Mouse (Mus musculus) forebrain, embryonic 12.5 days (tissue): ENCODE data around the gene Tmem263. TPM values are rescaled to one million over a fixed set of nuclear protein-coding genes. Genes with fewer than 3 reads are reported as not detected.
A peak's percentile ranks its signal among the peaks of the same experiment; 100 is the strongest.

Source experiments
- ATAC-seq: fragments of 200-750 bp; cut with Nextera tagmentation; 2 replicates; pipeline ENCODE4 v1.8.0; 2017; ENCODE audit warnings: moderate TSS enrichment; ENCODE audit not compliant: low FRiP score
- H3K27ac ChIP-seq: fragments of 300-500 bp; sonication (generic); 2 replicates; pipeline ENCODE4 v1.5.1; 2016; ENCODE audit warnings: mild to moderate bottlenecking
- H3K27me3 ChIP-seq: fragments of 300-500 bp; sonication (generic); 2 replicates; pipeline ENCODE4 v1.6.1; 2016; ENCODE audit warnings: mild to moderate bottlenecking
- H3K36me3 ChIP-seq: fragments of 300-500 bp; sonication (generic); replicated peaks from 2 replicates; pipeline ENCODE4 v1.6.1; 2016; ENCODE audit warnings: mild to moderate bottlenecking
- H3K4me1 ChIP-seq: fragments of 300-500 bp; sonication (generic); 2 replicates; pipeline ENCODE4 v1.6.1; 2016
- H3K4me2 ChIP-seq: fragments of 300-500 bp; sonication (generic); 2 replicates; pipeline ENCODE4 v1.6.1; 2016; ENCODE audit warnings: mild to moderate bottlenecking, moderate library complexity
- H3K4me3 ChIP-seq: fragments of 300-500 bp; sonication (generic); replicated peaks from 2 replicates; pipeline ENCODE4 v1.5.1; 2016; ENCODE audit warnings: mild to moderate bottlenecking
- H3K9ac ChIP-seq: fragments of 300-500 bp; sonication (generic); 2 replicates; pipeline ENCODE4 v1.6.1; 2016; ENCODE audit warnings: mild to moderate bottlenecking
- H3K9me3 ChIP-seq: fragments of 300-500 bp; sonication (generic); 2 replicates; pipeline ENCODE4 v1.6.1; 2016
- WGBS: fragments of 180-500 bp; shearing (Covaris S2); methylation state at CpG from one replicate; pipeline ENCODE4 v1.1.7; 2016; 5-methylcytosine and 5-hydroxymethylcytosine counted together
- polyA plus RNA-seq: library from polyadenylated mRNA; unstranded; fragments of >200 nt; fragmentation: Nextera tagmentation; extraction: Ambion mirVana; gene quantifications from 2 replicates; pipeline ENCODE4 v1.2.1, GENCODE M21; 2016

Gene Tmem263
- 60.6 and 61.6 TPM in 2 replicates for polyA plus RNA-seq

DNA sequence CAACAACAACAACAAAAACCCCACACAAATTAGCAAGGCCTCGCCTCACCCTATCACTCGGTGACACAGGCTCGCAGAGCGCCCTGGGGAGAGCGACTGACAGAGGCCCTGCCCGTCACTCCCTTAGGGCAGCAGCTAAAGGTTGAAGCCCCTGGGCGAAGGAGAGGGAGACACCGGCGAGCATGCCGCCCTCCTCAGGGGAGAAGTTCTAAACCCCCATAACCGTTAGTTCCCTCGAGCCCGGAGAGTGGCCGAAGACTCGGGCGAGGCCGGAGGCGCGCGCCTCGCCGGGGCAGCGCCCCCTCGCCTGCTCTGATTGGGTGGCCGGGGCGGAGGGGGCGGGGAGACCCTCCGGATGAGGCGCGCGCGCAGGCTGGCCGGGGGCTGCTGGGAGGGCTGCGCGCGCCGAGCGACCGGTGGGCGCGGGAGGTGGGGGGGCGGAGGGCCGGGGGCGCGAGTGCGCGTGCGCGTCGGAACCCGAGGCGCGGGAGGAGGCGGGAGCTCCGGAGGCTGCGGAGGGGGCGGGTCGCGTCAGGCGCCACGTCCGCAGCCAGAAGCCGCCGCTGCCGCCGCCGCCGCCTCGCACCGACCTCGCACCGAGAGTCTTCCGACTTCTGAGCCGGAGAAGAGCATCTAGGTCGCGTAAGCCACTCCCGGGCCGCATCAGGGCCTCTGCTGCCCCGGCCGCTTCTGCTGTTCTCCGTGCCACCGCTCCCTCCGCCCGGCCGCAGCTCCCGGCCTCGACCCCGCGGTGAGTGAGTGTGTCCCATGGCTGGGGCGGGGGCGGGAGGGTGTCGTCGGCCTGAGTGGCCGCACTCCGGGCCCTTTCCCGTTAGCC is at the start of gene Tmem263, which contains the start of gene Fhl4:
Gene Tmem263, plus strand, starts transcription at position 381 of the 838 bp plus-strand sequence.
Gene Fhl4, minus strand, starts transcription at position 249 of the 838 bp plus-strand sequence.
- H3K4me1 ChIP-seq: peaks cover 16% of the 10 kb centered on the region
- H3K4me3 ChIP-seq: peak within 1 kb of the TSS; percentile 94
- peak; percentile 98 for ATAC-seq
- under 1% methylated on average over 71 of the region's 96 CpGs for WGBS
- peak within 1 kb of the TSS; percentile 88 for H3K27ac ChIP-seq
- no peaks in the 10 kb centered on the region for H3K27me3 ChIP-seq
- peak within 1 kb of the TSS; percentile 94 for H3K9ac ChIP-seq
- H3K9me3 ChIP-seq: no peaks in the 10 kb centered on the region
- no peaks in the 10 kb centered on the region for H3K36me3 ChIP-seq
- H3K4me2 ChIP-seq: peak within 1 kb of the TSS; percentile 72

DNA sequence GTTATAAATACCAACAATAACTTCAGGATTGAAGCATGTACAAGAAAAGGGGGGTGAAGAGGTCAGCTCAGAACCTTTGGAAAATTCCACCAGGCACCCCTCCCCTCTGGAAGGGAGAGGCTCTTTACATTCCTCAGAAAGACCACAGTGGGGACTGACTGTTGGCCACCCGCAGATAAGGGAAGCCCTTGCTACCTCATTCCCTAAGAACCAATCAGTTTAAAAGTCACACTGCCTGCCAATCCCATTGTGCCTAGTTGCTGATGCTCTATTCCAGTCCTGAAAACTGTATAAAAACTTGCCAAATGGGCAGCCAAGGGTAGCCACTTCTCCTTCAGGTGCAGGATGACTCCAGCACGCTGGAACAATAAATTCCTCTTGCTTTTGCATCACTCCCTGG is 47.6 kb upstream of the Tmem263 start:
- no peaks in the 10 kb centered on the region for H3K9me3 ChIP-seq
- WGBS: 92% methylated on average over 2 of the region's 2 CpGs
- H3K4me2 ChIP-seq: no peak overlapping the region
- no peak overlapping the region for H3K4me3 ChIP-seq
- H3K36me3 ChIP-seq: no peaks in the 10 kb centered on the region
- no peaks in the 10 kb centered on the region for H3K4me1 ChIP-seq
- H3K27me3 ChIP-seq: 0 out of 2 replicates have a peak, but pooled peaks cover 3% of the 10 kb centered on the region
- no peak for ATAC-seq
- H3K9ac ChIP-seq: no peak overlapping the region
- no peak overlapping the region for H3K27ac ChIP-seq

DNA sequence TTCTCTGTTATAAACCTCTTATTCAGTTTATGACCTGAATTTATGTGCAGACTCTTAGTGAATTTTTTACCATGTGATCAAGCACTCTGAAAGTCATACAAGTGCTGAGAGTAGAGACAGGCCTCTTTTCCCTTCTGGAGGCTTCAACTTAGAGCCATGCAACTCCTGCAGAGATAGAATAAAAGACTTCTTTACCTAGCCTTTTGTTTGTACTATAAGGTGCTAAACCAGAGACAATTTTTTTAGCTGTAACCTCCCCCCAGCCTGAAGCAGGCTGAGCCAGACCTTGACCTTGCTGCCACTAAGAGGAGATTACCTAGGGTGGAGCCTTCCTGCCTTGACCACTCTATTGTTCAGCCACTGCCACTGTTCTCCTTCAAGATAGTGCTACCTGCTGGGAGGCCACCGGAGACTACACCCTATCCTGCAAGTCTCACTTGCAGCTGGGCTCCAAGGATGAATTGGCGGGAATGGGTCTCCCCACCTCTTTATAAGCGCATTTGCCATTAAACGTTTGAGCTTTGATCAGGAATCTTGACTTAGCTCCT is 30.7 kb upstream of the Tmem263 start:
- H3K9me3 ChIP-seq: no peaks in the 10 kb centered on the region
- no peaks in the 10 kb centered on the region for H3K36me3 ChIP-seq
- H3K4me1 ChIP-seq: no peaks in the 10 kb centered on the region
- H3K9ac ChIP-seq: no peak overlapping the region
- H3K4me2 ChIP-seq: no peak overlapping the region
- 49% methylated on average over 4 of the region's 4 CpGs for WGBS
- no peak overlapping the region for H3K27ac ChIP-seq
- H3K4me3 ChIP-seq: no peak overlapping the region
- H3K27me3 ChIP-seq: no peaks in the 10 kb centered on the region
- no peak for ATAC-seq

DNA sequence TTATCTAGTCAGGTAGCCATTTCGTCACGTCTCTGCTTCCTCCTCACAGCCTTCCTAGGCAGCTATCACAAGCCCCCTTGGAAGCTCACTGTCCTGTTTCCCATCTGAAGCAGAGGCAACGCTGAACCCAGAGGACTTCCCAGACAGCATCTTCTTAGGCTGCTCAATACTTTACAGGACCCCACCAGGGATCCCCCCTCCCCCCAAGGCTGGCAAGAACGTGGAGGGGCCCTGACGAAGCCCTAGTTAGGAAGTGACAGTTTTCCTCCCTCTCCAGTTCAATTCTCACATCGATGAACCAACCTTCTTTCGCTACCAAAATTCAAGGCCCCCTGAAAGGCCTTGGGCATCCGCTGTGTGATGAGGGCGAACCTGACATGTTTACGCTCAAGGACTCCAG is 586 bp upstream of the Tmem263 start:
- no peaks in the 10 kb centered on the region for H3K27me3 ChIP-seq
- H3K36me3 ChIP-seq: no peaks in the 10 kb centered on the region
- peak; percentile 47; the same call in 1 of the 2 replicates for ATAC-seq
- H3K4me1 ChIP-seq: peaks cover 16% of the 10 kb centered on the region
- H3K9ac ChIP-seq: peak overlapping the region; percentile 94
- peak overlapping the region; percentile 72 for H3K4me2 ChIP-seq
- H3K4me3 ChIP-seq: peak overlapping the region; percentile 94
- H3K9me3 ChIP-seq: no peaks in the 10 kb centered on the region
- peak overlapping the region; percentile 88 for H3K27ac ChIP-seq
- WGBS: 1% methylated on average over 10 of the region's 10 CpGs

DNA sequence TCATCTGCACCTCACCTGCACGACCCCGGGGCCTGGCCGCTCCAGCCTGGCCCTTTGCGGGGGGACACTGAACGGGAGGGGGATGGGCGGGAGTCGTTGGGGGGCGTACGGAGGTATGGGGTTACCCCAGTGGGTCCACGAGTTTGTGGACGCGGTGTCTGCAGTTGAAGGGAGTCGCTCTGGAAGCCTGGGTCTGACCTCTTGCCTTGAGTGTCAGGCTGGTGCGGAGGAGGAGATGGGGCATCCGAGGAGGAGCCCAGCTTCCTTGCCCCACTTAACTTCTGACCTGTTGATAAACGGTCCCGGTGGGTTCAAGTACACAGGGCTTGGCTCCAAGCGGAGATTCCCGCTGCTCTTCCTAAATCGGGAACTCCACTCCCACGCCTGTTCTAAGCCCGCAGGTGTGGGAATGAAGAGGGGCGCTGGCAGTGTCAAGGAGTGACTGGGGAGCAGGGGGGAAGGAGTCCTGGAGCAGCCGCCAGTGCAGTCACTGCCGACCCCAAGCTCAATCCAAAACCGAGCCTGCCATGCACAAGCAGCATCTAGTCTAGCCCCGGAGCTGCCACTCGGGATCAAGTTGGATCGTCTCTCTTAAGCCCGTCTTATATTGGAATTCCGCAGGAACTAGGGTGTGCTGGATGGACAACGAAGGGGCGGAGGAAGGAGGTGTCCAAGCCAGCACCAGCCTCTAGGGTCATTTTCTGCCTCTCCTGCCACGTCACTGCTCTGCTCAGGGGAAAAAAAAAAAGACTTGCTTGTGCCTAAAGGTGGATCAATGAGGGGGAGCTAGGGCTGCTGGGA is 858 bp downstream of the Tmem263 start:
- Histone ChIP-seq H3K4me1 (peaks cover 16% of the 10 kb centered on the region), H3K27ac (peak overlapping the region; percentile 88), H3K4me2 (peak overlapping the region; percentile 72), H3K9me3 (no peaks in the 10 kb centered on the region), H3K9ac (peak overlapping the region; percentile 94), H3K27me3 (no peaks in the 10 kb centered on the region), H3K4me3 (peak overlapping the region; percentile 94), H3K36me3 (no peaks in the 10 kb centered on the region)
- ATAC-seq: peak; percentile 7; the same call in 1 of the 2 replicates
- WGBS: under 1% methylated on average over 34 of the region's 34 CpGs

DNA sequence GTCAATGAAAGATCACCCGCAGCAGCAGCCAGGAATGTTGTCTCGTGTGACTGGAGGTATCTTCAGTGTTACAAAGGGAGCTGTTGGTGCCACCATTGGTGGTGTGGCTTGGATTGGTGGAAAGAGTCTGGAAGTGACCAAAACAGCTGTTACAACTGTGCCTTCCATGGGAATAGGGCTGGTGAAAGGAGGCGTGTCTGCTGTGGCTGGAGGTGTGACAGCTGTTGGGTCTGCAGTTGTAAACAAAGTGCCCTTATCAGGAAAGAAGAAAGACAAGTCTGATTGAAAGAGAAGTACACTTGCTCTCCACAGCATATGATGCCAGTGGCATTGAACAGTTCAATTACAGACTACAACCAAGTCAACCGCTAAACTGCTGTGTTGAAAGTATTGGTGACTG is 12.0 kb downstream of the Tmem263 start:
- Histone ChIP-seq H3K9me3 (no peaks in the 10 kb centered on the region), H3K4me2 (no peak overlapping the region), H3K36me3 (peaks cover 16% of the 10 kb centered on the region), H3K9ac (no peak overlapping the region), H3K4me1 (no peaks in the 10 kb centered on the region), H3K27me3 (no peaks in the 10 kb centered on the region), H3K27ac (no peak overlapping the region), H3K4me3 (no peak overlapping the region)
- ATAC-seq: no peak
- WGBS: 95% methylated on average over 4 of the region's 4 CpGs

DNA sequence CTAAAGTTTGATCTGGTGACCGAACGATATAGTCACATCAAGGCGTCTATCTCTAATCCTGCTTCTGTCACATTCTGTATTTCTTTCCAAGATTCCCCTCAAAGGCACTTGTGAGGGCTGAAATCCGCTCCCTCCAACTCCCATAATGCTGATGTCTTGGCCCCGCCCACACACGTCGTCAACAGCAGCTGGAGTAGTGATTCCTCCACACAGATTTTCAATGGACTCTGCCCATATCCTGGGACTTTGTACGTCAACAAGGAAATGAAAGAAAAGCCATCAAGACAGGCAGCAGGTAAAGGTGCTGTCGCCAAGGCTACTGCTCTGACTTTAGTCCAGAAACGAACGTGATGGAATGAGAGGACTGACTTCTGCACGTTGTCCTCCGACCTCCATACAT is 22.8 kb downstream of the Tmem263 start:
- Histone ChIP-seq H3K9me3 (no peaks in the 10 kb centered on the region), H3K4me1 (peaks cover 18% of the 10 kb centered on the region), H3K36me3 (peaks cover 33% of the 10 kb centered on the region), H3K27ac (no peak overlapping the region), H3K9ac (no peak overlapping the region), H3K4me2 (no peak overlapping the region), H3K4me3 (no peak overlapping the region), H3K27me3 (no peaks in the 10 kb centered on the region)
- ATAC-seq: no peak
- WGBS: 89% methylated on average over 13 of the region's 13 CpGs

DNA sequence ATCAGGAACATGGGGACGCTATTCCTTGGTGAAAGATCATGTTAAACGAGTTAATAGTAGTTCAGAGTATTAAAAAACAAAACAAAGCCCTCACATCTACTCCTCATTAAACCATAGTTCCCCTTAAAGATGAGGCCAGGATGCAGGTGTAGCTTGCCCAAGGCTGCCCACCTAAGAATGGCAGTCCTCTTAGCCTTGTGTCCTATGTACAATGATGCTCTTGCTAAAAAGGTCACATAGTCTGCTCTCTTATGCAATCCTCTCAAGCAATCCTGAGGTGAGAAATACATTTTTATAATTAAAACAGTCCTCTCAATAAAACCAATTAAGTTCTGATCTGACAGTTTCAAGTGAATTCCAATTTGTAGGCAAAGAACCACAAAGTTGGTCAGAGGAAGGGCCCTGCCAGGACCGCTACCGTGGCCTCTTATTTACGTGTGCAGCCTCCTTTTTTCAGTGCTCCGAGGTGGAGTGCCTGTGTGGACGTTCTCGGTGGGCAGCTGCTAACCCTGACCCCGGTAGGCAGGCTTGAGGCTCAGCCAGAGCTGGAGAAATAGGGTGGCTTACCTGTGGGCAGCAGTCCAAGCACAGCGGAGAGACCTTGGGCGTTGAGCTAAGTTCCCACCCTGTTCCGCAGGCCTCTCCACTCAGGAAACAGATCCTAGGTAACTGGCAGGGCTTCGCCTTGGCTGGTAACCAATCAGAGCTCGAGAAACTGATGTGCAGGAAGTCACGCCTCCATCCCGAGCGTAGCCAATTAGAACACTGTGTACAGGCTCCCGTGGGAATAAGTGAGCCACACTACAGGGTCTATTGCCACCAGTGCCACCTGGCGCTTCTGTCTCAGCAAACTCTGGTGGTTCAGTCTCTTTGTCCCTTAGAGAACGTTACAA is 25.2 kb downstream of the Tmem263 start, which contains the start of gene Mterf2:
Gene Mterf2, minus strand, starts transcription at position 633 of the 893 bp plus-strand sequence.
- peak within 1 kb of the TSS; percentile 71 for H3K4me3 ChIP-seq
- peak within 1 kb of the TSS; percentile 73 for H3K9ac ChIP-seq
- no peaks in the 10 kb centered on the region for H3K27me3 ChIP-seq
- ATAC-seq: peak; percentile 100
- H3K9me3 ChIP-seq: no peaks in the 10 kb centered on the region
- H3K36me3 ChIP-seq: peaks cover 17% of the 10 kb centered on the region; the same call in 1 of the 2 replicates
- H3K27ac ChIP-seq: peak within 1 kb of the TSS; percentile 11; the same call in 1 of the 2 replicates
- WGBS: 8% methylated on average over 20 of the region's 20 CpGs
- peak within 1 kb of the TSS; percentile 67 for H3K4me2 ChIP-seq
- H3K4me1 ChIP-seq: peaks cover 18% of the 10 kb centered on the region

DNA sequence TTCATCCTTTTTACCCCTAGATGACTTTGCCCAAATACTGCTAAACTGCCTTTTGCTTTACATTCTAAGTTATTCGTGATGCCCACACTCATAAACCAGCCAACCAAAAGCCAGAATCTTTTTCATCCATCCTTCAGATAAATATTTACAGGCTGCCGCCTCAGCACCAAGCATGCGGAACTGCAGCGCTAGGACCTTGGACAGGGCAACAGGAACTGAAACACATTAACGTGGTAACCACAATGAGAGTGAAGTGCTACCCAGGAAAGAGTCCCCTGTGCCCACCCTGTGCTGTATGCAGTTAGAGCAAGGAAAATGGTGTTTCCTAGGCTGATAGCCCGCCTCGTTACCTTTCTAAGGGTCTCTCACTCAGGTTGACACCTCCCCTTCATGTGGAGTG is 26.0 kb downstream of the Tmem263 start:
- Histone ChIP-seq H3K9ac (peak overlapping the region; percentile 42; the same call in 1 of the 2 replicates), H3K4me2 (peak overlapping the region; percentile 67), H3K36me3 (peaks cover 20% of the 10 kb centered on the region), H3K27me3 (no peaks in the 10 kb centered on the region), H3K4me1 (peaks cover 18% of the 10 kb centered on the region), H3K4me3 (peak overlapping the region; percentile 71), H3K9me3 (no peaks in the 10 kb centered on the region), H3K27ac (peak overlapping the region; percentile 11; the same call in 1 of the 2 replicates)
- ATAC-seq: peak; percentile 20; the same call in 1 of the 2 replicates
- 23% methylated on average over 7 of the region's 7 CpGs for WGBS

DNA sequence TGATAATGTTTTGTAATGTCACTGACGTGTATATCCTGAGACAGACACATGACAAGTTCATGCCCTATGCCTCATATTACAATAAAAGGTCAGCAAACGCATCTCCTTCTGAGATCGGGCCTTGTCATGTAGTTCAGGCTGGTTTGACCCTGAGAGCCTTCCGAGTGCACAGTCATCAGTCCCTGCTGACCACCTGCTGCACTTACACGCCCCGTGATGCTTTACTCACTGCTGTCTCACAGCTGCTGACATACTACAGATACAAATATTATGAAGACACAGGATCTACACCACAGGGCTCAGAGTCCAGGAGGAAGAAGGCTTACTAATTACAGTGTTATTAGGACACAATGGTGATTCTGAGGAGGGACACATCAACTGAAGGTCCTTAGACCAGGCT is 34.1 kb downstream of the Tmem263 start:
- Histone ChIP-seq H3K9ac (no peak overlapping the region), H3K9me3 (no peaks in the 10 kb centered on the region), H3K4me1 (0 out of 2 replicates have a peak, but pooled peaks cover 5% of the 10 kb centered on the region), H3K4me3 (no peak overlapping the region), H3K36me3 (peaks cover 13% of the 10 kb centered on the region), H3K27me3 (no peaks in the 10 kb centered on the region), H3K27ac (no peak overlapping the region), H3K4me2 (no peak overlapping the region)
- ATAC-seq: no peak
- 91% methylated on average over 6 of the region's 6 CpGs for WGBS

DNA sequence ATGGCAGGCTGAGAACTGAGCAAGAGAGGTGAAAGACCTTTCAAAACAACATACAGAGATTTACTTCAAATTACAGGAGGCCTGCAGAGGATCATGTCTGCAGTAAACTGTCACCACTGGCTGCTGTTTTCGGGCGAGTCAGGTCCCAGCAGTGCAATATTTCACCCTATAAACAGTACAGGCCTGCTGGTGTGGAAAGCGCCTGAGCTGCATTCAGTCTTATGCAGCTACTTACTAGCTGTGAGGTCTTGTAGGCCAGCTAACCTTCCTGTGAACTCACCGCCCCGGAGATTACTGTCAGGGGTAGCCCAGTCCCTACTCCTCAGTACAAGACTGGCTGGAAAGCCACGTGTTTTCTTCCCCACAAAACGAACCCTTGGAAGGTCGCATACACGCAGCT is 39.0 kb downstream of the Tmem263 start:
- peaks cover 26% of the 10 kb centered on the region for H3K36me3 ChIP-seq
- no peaks in the 10 kb centered on the region for H3K9me3 ChIP-seq
- no peak overlapping the region for H3K9ac ChIP-seq
- 90% methylated on average over 9 of the region's 9 CpGs for WGBS
- H3K4me1 ChIP-seq: 0 out of 2 replicates have a peak, but pooled peaks cover 5% of the 10 kb centered on the region
- no peak overlapping the region for H3K27ac ChIP-seq
- no peak for ATAC-seq
- no peaks in the 10 kb centered on the region for H3K27me3 ChIP-seq
- no peak overlapping the region for H3K4me3 ChIP-seq
- no peak overlapping the region for H3K4me2 ChIP-seq
